Mouse (Mus musculus): ENCODE data around the gene Tmem160. TPM values are rescaled to one million over a fixed set of nuclear protein-coding genes. Genes with fewer than 3 reads are reported as not detected.
A peak's percentile ranks its signal among the peaks of the same experiment; 100 is the strongest.

The Tmem160 gene
- polyA plus RNA-seq, 1 experiment from 2014 or later, result 87.9 TPM

GRCm38 (mm10) chr7:16456289-16456688, 3.7 kb downstream of the Tmem160 start:
- no peaks in the 10 kb centered on the region for H3K27me3 ChIP-seq (replicated peaks; ENCODE audit: insufficient read depth, low read length)
- ATAC-seq, result no peak

GRCm38 (mm10) chr7:16460566-16460965, 8.0 kb downstream of the Tmem160 start:
- TF ChIP-seq CTCF (IDR thresholded peaks at IDR 0.05) (no peak), EP300 (IDR thresholded peaks at IDR 0.05) (no peak)
- no peaks in the 10 kb centered on the region for H3K27me3 ChIP-seq (replicated peaks; ENCODE audit: insufficient read depth, low read length)
- ATAC-seq (no peak), DNase-seq (ENCODE audit: low spot score) (no peak)
- WGBS, result 55% methylated on average over 13 of the region's 13 CpGs
- H3K4me1 ChIP-seq (ENCODE audit: insufficient read depth, low read depth, low read length), result no peaks in the 10 kb centered on the region
- no peak overlapping the region for H3K4me3 ChIP-seq (ENCODE audit: low read depth, low read length)
- no peak overlapping the region for H3K9ac ChIP-seq (replicated peaks; ENCODE audit: low read depth)
- H3K27ac ChIP-seq (ENCODE audit: low read length), result no peak overlapping the region
- no peaks in the 10 kb centered on the region for H3K9me3 ChIP-seq (ENCODE audit: low read length)
- H3K36me3 ChIP-seq (ENCODE audit: insufficient read depth, low read length), result no peaks in the 10 kb centered on the region
- no peak overlapping the region for H3K4me2 ChIP-seq (replicated peaks; ENCODE audit: low read depth, low read length)

More at GRCm38 (mm10) chr7:16456289-16456688, 3.7 kb downstream of the Tmem160 start:
- Histone ChIP-seq H3K36me3 (ENCODE audit: insufficient read depth, low read length) (no peaks in the 10 kb centered on the region), H3K9ac (replicated peaks; ENCODE audit: low read depth) (no peak overlapping the region), H3K4me2 (replicated peaks; ENCODE audit: low read depth, low read length) (no peak overlapping the region), H3K27ac (ENCODE audit: low read length) (no peak overlapping the region), H3K4me3 (ENCODE audit: low read depth, low read length) (no peak overlapping the region), H3K9me3 (ENCODE audit: low read length) (no peaks in the 10 kb centered on the region), H3K4me1 (ENCODE audit: insufficient read depth, low read depth, low read length) (0 out of 2 replicates have a peak, but pooled peaks cover 5% of the 10 kb centered on the region)
- 88% methylated on average over 5 of the region's 5 CpGs for WGBS
- TF ChIP-seq EP300 (IDR thresholded peaks at IDR 0.05), result no peak
- no peak for TF ChIP-seq CTCF (IDR thresholded peaks at IDR 0.05)
- no peak for DNase-seq (ENCODE audit: low spot score)

GRCm38 (mm10) chr7:16461151-16461550, 8.6 kb downstream of the Tmem160 start:
- Histone ChIP-seq H3K27me3 (replicated peaks; ENCODE audit: insufficient read depth, low read length) (no peaks in the 10 kb centered on the region), H3K4me1 (ENCODE audit: insufficient read depth, low read depth, low read length) (no peaks in the 10 kb centered on the region), H3K4me3 (ENCODE audit: low read depth, low read length) (no peak overlapping the region), H3K36me3 (ENCODE audit: insufficient read depth, low read length) (no peaks in the 10 kb centered on the region), H3K27ac (ENCODE audit: low read length) (no peak overlapping the region), H3K9ac (replicated peaks; ENCODE audit: low read depth) (no peak overlapping the region), H3K4me2 (replicated peaks; ENCODE audit: low read depth, low read length) (no peak overlapping the region), H3K9me3 (ENCODE audit: low read length) (no peaks in the 10 kb centered on the region)
- no peak for ATAC-seq
- WGBS, result 52% methylated on average over 6 of the region's 6 CpGs
- TF ChIP-seq CTCF (IDR thresholded peaks at IDR 0.05) (no peak), EP300 (IDR thresholded peaks at IDR 0.05) (no peak)
- no peak for DNase-seq (ENCODE audit: low spot score)

- no peak for ATAC-seq
- Histone ChIP-seq H3K4me1 (ENCODE audit: insufficient read depth, low read depth, low read length) (no peaks in the 10 kb centered on the region), H3K36me3 (ENCODE audit: insufficient read depth, low read length) (no peaks in the 10 kb centered on the region)
Observed at GRCm38 (mm10) chr7:16461705-16462104, 9.1 kb downstream of the Tmem160 start.

GRCm38 (mm10) chr7:16463214-16463613, 10.6 kb downstream of the Tmem160 start:
- Histone ChIP-seq H3K4me1 (ENCODE audit: insufficient read depth, low read depth, low read length) (no peaks in the 10 kb centered on the region), H3K4me2 (replicated peaks; ENCODE audit: low read depth, low read length) (no peak overlapping the region), H3K9me3 (ENCODE audit: low read length) (no peaks in the 10 kb centered on the region), H3K9ac (replicated peaks; ENCODE audit: low read depth) (no peak overlapping the region), H3K27me3 (replicated peaks; ENCODE audit: insufficient read depth, low read length) (no peaks in the 10 kb centered on the region), H3K27ac (ENCODE audit: low read length) (no peak overlapping the region), H3K36me3 (ENCODE audit: insufficient read depth, low read length) (no peaks in the 10 kb centered on the region), H3K4me3 (ENCODE audit: low read depth, low read length) (no peak overlapping the region)
- 2% methylated on average over 14 of the region's 14 CpGs for WGBS
- peak; percentile 68 for DNase-seq (ENCODE audit: low spot score)
- ATAC-seq, result peak; percentile 62
- TF ChIP-seq EP300 (IDR thresholded peaks at IDR 0.05) (no peak), CTCF (IDR thresholded peaks at IDR 0.05) (peak; percentile 95)

More at GRCm38 (mm10) chr7:16461705-16462104, 9.1 kb downstream of the Tmem160 start:
- WGBS, result 82% methylated on average over 6 of the region's 6 CpGs
- no peak overlapping the region for H3K27ac ChIP-seq (ENCODE audit: low read length)
- no peaks in the 10 kb centered on the region for H3K9me3 ChIP-seq (ENCODE audit: low read length)
- no peak overlapping the region for H3K4me2 ChIP-seq (replicated peaks; ENCODE audit: low read depth, low read length)
- TF ChIP-seq EP300 (IDR thresholded peaks at IDR 0.05), result no peak
- no peak for DNase-seq (ENCODE audit: low spot score)
- H3K9ac ChIP-seq (replicated peaks; ENCODE audit: low read depth), result no peak overlapping the region
- H3K27me3 ChIP-seq (replicated peaks; ENCODE audit: insufficient read depth, low read length), result no peaks in the 10 kb centered on the region
- H3K4me3 ChIP-seq (ENCODE audit: low read depth, low read length), result no peak overlapping the region

GRCm38 (mm10) chr7:16465160-16465559, 12.6 kb downstream of the Tmem160 start:
- H3K27me3 ChIP-seq (replicated peaks; ENCODE audit: insufficient read depth, low read length), result no peaks in the 10 kb centered on the region

GRCm38 (mm10) chr7:16465568-16465967, 13.0 kb downstream of the Tmem160 start:
- no peaks in the 10 kb centered on the region for H3K27me3 ChIP-seq (replicated peaks; ENCODE audit: insufficient read depth, low read length)
- ATAC-seq (no peak), DNase-seq (ENCODE audit: low spot score) (no peak)
- H3K4me1 ChIP-seq (ENCODE audit: insufficient read depth, low read depth, low read length), result no peaks in the 10 kb centered on the region
- 88% methylated on average over 5 of the region's 5 CpGs for WGBS
- H3K9ac ChIP-seq (replicated peaks; ENCODE audit: low read depth), result no peak overlapping the region
- H3K27ac ChIP-seq (ENCODE audit: low read length), result no peak overlapping the region
- H3K4me3 ChIP-seq (ENCODE audit: low read depth, low read length), result no peak overlapping the region
- no peaks in the 10 kb centered on the region for H3K36me3 ChIP-seq (ENCODE audit: insufficient read depth, low read length)
- H3K4me2 ChIP-seq (replicated peaks; ENCODE audit: low read depth, low read length), result no peak overlapping the region
- no peak for TF ChIP-seq EP300 (IDR thresholded peaks at IDR 0.05)
- no peak for TF ChIP-seq CTCF (IDR thresholded peaks at IDR 0.05)
- no peaks in the 10 kb centered on the region for H3K9me3 ChIP-seq (ENCODE audit: low read length)

More at GRCm38 (mm10) chr7:16465160-16465559, 12.6 kb downstream of the Tmem160 start:
- DNase-seq (ENCODE audit: low spot score) (peak; percentile 67), ATAC-seq (peak; percentile 47)
- no peaks in the 10 kb centered on the region for H3K36me3 ChIP-seq (ENCODE audit: insufficient read depth, low read length)
- no peak overlapping the region for H3K27ac ChIP-seq (ENCODE audit: low read length)
- TF ChIP-seq EP300 (IDR thresholded peaks at IDR 0.05), result no peak
- TF ChIP-seq CTCF (IDR thresholded peaks at IDR 0.05), result peak; percentile 97
- 7% methylated on average over 8 of the region's 8 CpGs for WGBS
- H3K4me3 ChIP-seq (ENCODE audit: low read depth, low read length), result no peak overlapping the region
- no peak overlapping the region for H3K4me2 ChIP-seq (replicated peaks; ENCODE audit: low read depth, low read length)
- no peaks in the 10 kb centered on the region for H3K9me3 ChIP-seq (ENCODE audit: low read length)
- no peaks in the 10 kb centered on the region for H3K4me1 ChIP-seq (ENCODE audit: insufficient read depth, low read depth, low read length)
- no peak overlapping the region for H3K9ac ChIP-seq (replicated peaks; ENCODE audit: low read depth)

All from lung, postnatal 0 days (tissue).